Mouse (Mus musculus) midbrain, postnatal 0 days (tissue): ENCODE measurements around the gene Snph. TPM values are rescaled to one million over a fixed set of nuclear protein-coding genes. Genes with fewer than 3 reads are reported as not detected.

Source experiments
- ATAC-seq: fragments of 200-750 bp; cut with Nextera tagmentation; 2 replicates; pipeline ENCODE4 v1.8.0; 2017; ENCODE audit warnings: moderate number of reproducible peaks, mild to moderate bottlenecking, moderate TSS enrichment, moderate library complexity; ENCODE audit not compliant: low FRiP score
- DNase-seq: peaks from one replicate; pipeline ENCODE4 v3.0.0-alpha.2; 2015; ENCODE audit warnings: low spot score
- H3K27ac ChIP-seq: fragments of 300-500 bp; sonication (generic); 2 replicates; pipeline ENCODE4 v1.5.1; 2014; ENCODE audit warnings: low read depth, mild to moderate bottlenecking, low read length, mixed read lengths
- H3K27me3 ChIP-seq: fragments of 300-500 bp; sonication (generic); 2 replicates; pipeline ENCODE4 v1.6.1; 2014; ENCODE audit warnings: low read length, control low read depth, mixed read lengths; ENCODE audit not compliant: insufficient read depth
- H3K36me3 ChIP-seq: fragments of 300-500 bp; sonication (generic); 2 replicates; pipeline ENCODE4 v1.6.1; 2014; ENCODE audit warnings: low read length, control low read depth, mixed read lengths; ENCODE audit not compliant: insufficient read depth
- H3K4me1 ChIP-seq: fragments of 300-500 bp; sonication (generic); 2 replicates; pipeline ENCODE4 v1.6.1; 2014; ENCODE audit warnings: mild to moderate bottlenecking, control low read depth, antibody characterized with exemption, low read length, mixed read lengths; ENCODE audit not compliant: insufficient read depth
- H3K4me2 ChIP-seq: fragments of 300-500 bp; sonication (generic); 2 replicates; pipeline ENCODE4 v1.6.1; 2014; ENCODE audit warnings: low read depth, mild to moderate bottlenecking, low read length, mixed read lengths; ENCODE audit not compliant: poor library complexity, severe bottlenecking
- H3K4me3 ChIP-seq: fragments of 300-500 bp; sonication (generic); 2 replicates; pipeline ENCODE4 v1.5.1; 2014; ENCODE audit warnings: low read depth, mild to moderate bottlenecking, low read length, moderate library complexity
- H3K9ac ChIP-seq: fragments of 300-500 bp; sonication (generic); replicated peaks from 2 replicates; pipeline ENCODE4 v1.6.1; 2014; ENCODE audit warnings: mild to moderate bottlenecking, low read length, moderate library complexity, mixed read lengths; ENCODE audit not compliant: poor library complexity, severe bottlenecking
- H3K9me3 ChIP-seq: fragments of 300-500 bp; sonication (generic); 2 replicates; pipeline ENCODE4 v1.6.1; 2016; ENCODE audit warnings: low read length, control low read depth
- CTCF ChIP-seq: IDR thresholded peaks from 2 replicates; pipeline ENCODE4 v1.5.1; 2016; ENCODE audit warnings: antibody characterized with exemption, mild to moderate bottlenecking
- WGBS: fragments of 180-500 bp; shearing (Covaris S2); extraction: QIAGEN DNeasy Blood & Tissue Kit; methylation state at CpG from one replicate; pipeline ENCODE4 v1.1.7; 2014; 5-methylcytosine and 5-hydroxymethylcytosine counted together
- polyA plus RNA-seq: library from polyadenylated mRNA; unstranded; fragments of >200 nt; fragmentation: Nextera tagmentation; extraction: Ambion mirVana; gene quantifications from 2 replicates; pipeline ENCODE4 v1.2.1, GENCODE M21; 2015
- total RNA-seq: library from RNA; depleted of rRNA; stranded (reverse); fragments of >200 nt; gene quantifications from 2 replicates; pipeline ENCODE4 v1.2.3, GENCODE M21; 2014

The Snph gene
- total and polyA plus RNA-seq, 2 experiments from 2014 or later: 23.4 to 66.1 TPM

- Histone ChIP-seq H3K9me3 (no peaks in the 10 kb centered on the region), H3K4me3 (no peak overlapping the region), H3K4me1 (no peaks in the 10 kb centered on the region), H3K4me2 (no peak overlapping the region), H3K27ac (no peak overlapping the region), H3K9ac (no peak overlapping the region), H3K36me3 (peaks cover 25% of the 10 kb centered on the region), H3K27me3 (no peaks in the 10 kb centered on the region)
- ATAC-seq (no peak), DNase-seq (no peak)
- no peak for TF ChIP-seq CTCF
- WGBS: 73% methylated on average over 3 of the region's 3 CpGs
These were observed 67.4 kb downstream of the Snph start for GRCm38 (mm10) chr2:151564986-151565385.

DNA sequence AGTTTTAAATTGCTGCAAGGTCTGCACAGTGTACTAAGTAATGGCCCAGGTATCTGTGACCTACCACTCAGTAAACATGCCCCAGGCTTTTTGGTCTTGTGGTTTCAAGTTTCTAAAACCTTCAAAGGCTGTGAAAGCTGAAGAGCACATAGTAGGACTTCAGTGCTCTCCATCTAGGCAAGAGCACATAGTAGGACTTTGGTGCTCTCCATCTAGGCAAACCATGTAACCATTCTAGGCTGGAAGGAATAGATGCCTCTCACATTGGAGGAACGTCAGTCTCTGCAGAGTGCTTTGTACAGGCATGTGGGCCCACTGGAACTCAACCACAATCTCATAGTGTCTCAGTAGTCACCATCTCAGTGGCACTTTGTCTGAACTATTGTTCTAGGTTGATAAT is 68.4 kb downstream of the Snph start:
- H3K9ac ChIP-seq: no peak overlapping the region
- WGBS: 94% methylated on average over 1 of the region's 1 CpGs
- no peak overlapping the region for H3K4me2 ChIP-seq
- no peak overlapping the region for H3K27ac ChIP-seq
- ATAC-seq (no peak), DNase-seq (no peak)
- no peaks in the 10 kb centered on the region for H3K4me1 ChIP-seq
- peaks cover 30% of the 10 kb centered on the region for H3K36me3 ChIP-seq
- TF ChIP-seq CTCF: no peak
- H3K27me3 ChIP-seq: no peaks in the 10 kb centered on the region
- no peak overlapping the region for H3K4me3 ChIP-seq
- no peaks in the 10 kb centered on the region for H3K9me3 ChIP-seq

DNA sequence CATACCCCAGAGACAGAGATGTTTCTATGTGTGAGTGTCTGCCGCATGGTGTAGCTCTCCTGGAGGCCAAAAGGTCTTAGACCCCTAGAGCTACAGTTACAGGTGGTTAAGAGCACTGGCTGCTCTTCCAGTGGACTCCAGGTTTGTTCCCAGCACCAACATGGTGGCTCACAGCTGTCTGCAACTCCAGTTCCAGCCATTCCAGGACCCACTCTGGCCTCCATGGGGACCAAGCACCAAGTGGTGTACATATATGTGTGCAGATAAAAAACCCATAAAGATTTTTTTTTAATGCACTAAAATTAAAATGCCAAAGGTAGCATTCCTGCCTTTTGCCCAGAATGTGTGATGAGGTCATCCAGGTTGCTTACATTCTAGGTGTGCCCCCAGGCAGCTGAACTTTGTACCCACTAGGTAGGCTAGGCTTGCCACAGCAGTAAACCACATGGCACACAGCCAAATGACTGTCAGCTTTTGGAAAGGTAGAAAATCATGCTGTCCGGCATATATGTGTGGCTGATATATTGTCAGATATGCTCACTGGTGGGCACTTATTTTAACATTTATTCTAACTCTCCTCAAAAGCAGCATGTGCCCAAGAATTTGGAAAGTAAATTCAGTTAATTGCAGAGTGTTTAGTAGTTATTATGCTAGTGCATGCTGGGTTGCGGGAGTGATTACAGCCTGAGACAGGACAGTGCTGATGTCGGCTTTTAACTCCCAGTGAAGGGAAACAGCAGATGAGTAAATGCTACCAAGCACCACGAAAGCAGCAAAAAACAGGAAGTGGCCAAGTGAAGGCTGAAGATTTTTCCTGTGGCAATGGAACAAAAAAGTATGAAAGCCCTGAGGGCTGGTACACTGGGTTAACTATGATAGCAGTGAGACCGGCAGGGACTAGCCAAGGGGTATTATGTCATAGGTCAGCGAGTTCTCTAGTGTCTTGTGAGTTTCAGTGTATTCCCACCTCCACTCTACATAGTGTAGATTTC is 69.2 kb downstream of the Snph start:
- DNase-seq: no peak
- no peaks in the 10 kb centered on the region for H3K27me3 ChIP-seq
- ATAC-seq: no peak
- TF ChIP-seq CTCF: no peak
- H3K36me3 ChIP-seq: peaks cover 33% of the 10 kb centered on the region
- no peak overlapping the region for H3K4me2 ChIP-seq
- WGBS: 88% methylated on average over 7 of the region's 7 CpGs
- no peak overlapping the region for H3K4me3 ChIP-seq
- no peak overlapping the region for H3K27ac ChIP-seq
- no peaks in the 10 kb centered on the region for H3K4me1 ChIP-seq
- no peaks in the 10 kb centered on the region for H3K9me3 ChIP-seq
- H3K9ac ChIP-seq: no peak overlapping the region

- 93% methylated on average over 3 of the region's 3 CpGs for WGBS
- ATAC-seq (no peak), DNase-seq (no peak)
- H3K27ac ChIP-seq: no peak overlapping the region
- no peak overlapping the region for H3K4me3 ChIP-seq
- H3K27me3 ChIP-seq: no peaks in the 10 kb centered on the region
- no peak overlapping the region for H3K9ac ChIP-seq
- peaks cover 37% of the 10 kb centered on the region for H3K36me3 ChIP-seq
- H3K4me2 ChIP-seq: no peak overlapping the region
- H3K9me3 ChIP-seq: no peaks in the 10 kb centered on the region
- no peak for TF ChIP-seq CTCF
- H3K4me1 ChIP-seq: no peaks in the 10 kb centered on the region
These were observed 82.7 kb downstream of the Snph start for GRCm38 (mm10) chr2:151549615-151550121.

GRCm38 (mm10) chr2:151546571-151546970 is 85.8 kb downstream of the Snph start:
- Histone ChIP-seq H3K36me3 (peaks cover 26% of the 10 kb centered on the region), H3K9me3 (no peaks in the 10 kb centered on the region), H3K4me1 (0 out of 2 replicates have a peak, but pooled peaks cover 10% of the 10 kb centered on the region), H3K4me3 (no peak overlapping the region), H3K27ac (no peak overlapping the region), H3K27me3 (no peaks in the 10 kb centered on the region), H3K9ac (no peak overlapping the region), H3K4me2 (no peak overlapping the region)
- TF ChIP-seq CTCF: no peak
- 93% methylated on average over 4 of the region's 4 CpGs for WGBS
- DNase-seq: no peak
- ATAC-seq: no peak

DNA sequence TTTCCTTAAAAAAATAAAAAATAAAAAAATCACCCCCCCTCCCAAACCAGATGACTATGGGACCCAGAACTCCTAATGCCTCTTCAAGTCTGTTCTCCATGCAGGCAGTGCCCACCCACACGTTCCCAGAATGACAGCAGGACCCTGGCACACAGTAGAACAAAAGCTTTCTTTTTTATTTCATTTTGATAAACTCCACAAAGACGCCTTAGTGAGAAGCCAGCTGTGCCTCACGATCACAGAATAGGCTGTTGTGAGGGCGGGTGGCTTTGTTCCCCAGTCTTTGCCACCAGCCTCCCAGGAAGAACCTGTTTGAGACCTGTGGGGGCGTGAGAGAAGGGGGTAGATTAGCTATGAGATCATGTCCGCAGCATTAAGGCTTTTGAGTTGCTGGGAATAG is 87.7 kb downstream of the Snph start:
- no peak overlapping the region for H3K4me3 ChIP-seq
- no peak for ATAC-seq
- H3K4me1 ChIP-seq: peaks cover 13% of the 10 kb centered on the region; the same call in 1 of the 2 replicates
- no peaks in the 10 kb centered on the region for H3K9me3 ChIP-seq
- no peak overlapping the region for H3K27ac ChIP-seq
- H3K27me3 ChIP-seq: no peaks in the 10 kb centered on the region
- H3K36me3 ChIP-seq: peaks cover 21% of the 10 kb centered on the region
- DNase-seq: no peak
- H3K4me2 ChIP-seq: no peak overlapping the region; the same call in 1 of the 2 replicates
- 51% methylated on average over 6 of the region's 6 CpGs for whole genome bisulfite sequencing
- no peak overlapping the region; the same call in 1 of the 2 replicates for H3K9ac ChIP-seq
- TF ChIP-seq CTCF: no peak
